Mouse (Mus musculus) heart, adult 2 months (tissue): ENCODE data around the gene Rad54l.

Source experiments
- CTCF ChIP-seq: fragments of 200-600 bp; IDR thresholded peaks from 2 replicates; pipeline ENCODE4 v1.8.1; 2022; ENCODE audit warnings: antibody characterized with exemption, mild to moderate bottlenecking, moderate library complexity
- EP300 ChIP-seq: fragments of 200-500 bp; IDR thresholded peaks from 2 replicates; pipeline ENCODE4 v1.6.1; 2011; ENCODE audit warnings: low read depth, low read length, control low read depth; ENCODE audit not compliant: insufficient read depth
- POLR2A ChIP-seq: fragments of 200-500 bp; IDR thresholded peaks from 2 replicates; pipeline ENCODE4 v1.6.1; 2011; ENCODE audit warnings: mild to moderate bottlenecking, low read depth, low read length, control low read depth; ENCODE audit not compliant: insufficient read depth

GRCm38 (mm10) chr4:116097211-116097610 lies 26.3 kb downstream of the Rad54l start:
- TF ChIP-seq POLR2A (no peak), CTCF (no peak), EP300 (no peak)
